Mouse (Mus musculus): ENCODE results near the gene Tom1l2. TPM values are rescaled to one million over a fixed set of nuclear protein-coding genes. Genes with fewer than 3 reads are reported as not detected.
A peak's percentile ranks its signal among the peaks of the same experiment; 100 is the strongest.

Gene Tom1l2
- 34.1 and 36.7 TPM in 2 replicates for polyA plus RNA-seq (2015; fragmentation: Nextera tagmentation; extraction: Ambion mirVana)

GRCm38 (mm10) chr11:60352559-60353411 lies at the start of gene Tom1l2, which contains the start of gene Drc3:
TSS of gene Tom1l2 (minus strand) at chr11:60352905.
TSS of gene Drc3 (plus strand) at chr11:60353329.
- Histone ChIP-seq H3K27me3 (no peaks in the 10 kb centered on the region), H3K4me2 (replicated peaks) (peak within 1 kb of the TSS; percentile 78), H3K4me1 (peaks cover 19% of the 10 kb centered on the region), H3K4me3 (replicated peaks) (peak within 1 kb of the TSS; percentile 81), H3K9ac (peak within 1 kb of the TSS; percentile 59), H3K27ac (replicated peaks) (peak within 1 kb of the TSS; percentile 71), H3K36me3 (no peaks in the 10 kb centered on the region), H3K9me3 (replicated peaks) (no peaks in the 10 kb centered on the region)
- under 1% methylated on average over 57 of the region's 57 CpGs for WGBS
- peak; percentile 100 for ATAC-seq (ENCODE audit: insufficient number of reproducible peaks, low FRiP score, low TSS enrichment, low read depth)

GRCm38 (mm10) chr11:60397172-60397571 lies 44.5 kb upstream of the Tom1l2 start:
- Histone ChIP-seq H3K4me2 (replicated peaks) (no peak overlapping the region), H3K4me1 (no peaks in the 10 kb centered on the region), H3K9ac (no peak overlapping the region), H3K4me3 (replicated peaks) (no peak overlapping the region), H3K9me3 (replicated peaks) (no peaks in the 10 kb centered on the region), H3K36me3 (peaks cover 16% of the 10 kb centered on the region), H3K27ac (replicated peaks) (no peak overlapping the region), H3K27me3 (no peaks in the 10 kb centered on the region)
- WGBS: 87% methylated on average over 2 of the region's 2 CpGs
- ATAC-seq (ENCODE audit: insufficient number of reproducible peaks, low FRiP score, low TSS enrichment, low read depth): no peak

- ATAC-seq (ENCODE audit: insufficient number of reproducible peaks, low FRiP score, low TSS enrichment, low read depth): no peak
- H3K4me3 ChIP-seq (replicated peaks): no peak overlapping the region
These were observed 43.8 kb upstream of the Tom1l2 start for GRCm38 (mm10) chr11:60396546-60396945.

GRCm38 (mm10) chr11:60391346-60391745 lies 38.6 kb upstream of the Tom1l2 start:
- Histone ChIP-seq H3K36me3 (no peaks in the 10 kb centered on the region; the same call in 1 of the 2 replicates), H3K27me3 (no peaks in the 10 kb centered on the region), H3K4me1 (peaks cover 11% of the 10 kb centered on the region), H3K9ac (no peak overlapping the region), H3K4me3 (replicated peaks) (no peak overlapping the region), H3K27ac (replicated peaks) (no peak overlapping the region), H3K9me3 (replicated peaks) (no peaks in the 10 kb centered on the region), H3K4me2 (replicated peaks) (no peak overlapping the region)
- WGBS: 62% methylated on average over 6 of the region's 6 CpGs
- no peak for ATAC-seq (ENCODE audit: insufficient number of reproducible peaks, low FRiP score, low TSS enrichment, low read depth)

More at GRCm38 (mm10) chr11:60396546-60396945, 43.8 kb upstream of the Tom1l2 start:
- Histone ChIP-seq H3K4me1 (no peaks in the 10 kb centered on the region), H3K9ac (no peak overlapping the region), H3K4me2 (replicated peaks) (no peak overlapping the region), H3K36me3 (peaks cover 10% of the 10 kb centered on the region; the same call in 1 of the 2 replicates), H3K27me3 (no peaks in the 10 kb centered on the region), H3K9me3 (replicated peaks) (no peaks in the 10 kb centered on the region), H3K27ac (replicated peaks) (no peak overlapping the region)
- WGBS: 49% methylated on average over 6 of the region's 6 CpGs

GRCm38 (mm10) chr11:60387944-60388343 lies 35.2 kb upstream of the Tom1l2 start:
- Histone ChIP-seq H3K27ac (replicated peaks) (no peak overlapping the region), H3K9ac (no peak overlapping the region), H3K36me3 (no peaks in the 10 kb centered on the region), H3K4me1 (peaks cover 22% of the 10 kb centered on the region), H3K9me3 (replicated peaks) (no peaks in the 10 kb centered on the region), H3K27me3 (no peaks in the 10 kb centered on the region), H3K4me2 (replicated peaks) (no peak overlapping the region), H3K4me3 (replicated peaks) (no peak overlapping the region)
- 81% methylated on average over 2 of the region's 2 CpGs for WGBS
- no peak for ATAC-seq (ENCODE audit: insufficient number of reproducible peaks, low FRiP score, low TSS enrichment, low read depth)

- Histone ChIP-seq H3K27me3 (no peaks in the 10 kb centered on the region), H3K9me3 (replicated peaks) (no peaks in the 10 kb centered on the region), H3K27ac (replicated peaks) (no peak overlapping the region), H3K4me3 (replicated peaks) (no peak overlapping the region), H3K4me1 (peaks cover 21% of the 10 kb centered on the region), H3K36me3 (no peaks in the 10 kb centered on the region), H3K4me2 (replicated peaks) (no peak overlapping the region), H3K9ac (no peak overlapping the region)
- WGBS: 77% methylated on average over 5 of the region's 5 CpGs
- no peak for ATAC-seq (ENCODE audit: insufficient number of reproducible peaks, low FRiP score, low TSS enrichment, low read depth)
These were observed 33.2 kb upstream of the Tom1l2 start for GRCm38 (mm10) chr11:60385946-60386345.

- Histone ChIP-seq H3K4me2 (replicated peaks) (peak overlapping the region; percentile 28), H3K9ac (no peak overlapping the region), H3K27me3 (no peaks in the 10 kb centered on the region), H3K4me3 (replicated peaks) (no peak overlapping the region), H3K4me1 (peaks cover 11% of the 10 kb centered on the region), H3K36me3 (no peaks in the 10 kb centered on the region), H3K9me3 (replicated peaks) (no peaks in the 10 kb centered on the region), H3K27ac (replicated peaks) (no peak overlapping the region)
- no peak for ATAC-seq (ENCODE audit: insufficient number of reproducible peaks, low FRiP score, low TSS enrichment, low read depth)
- 8% methylated on average over 16 of the region's 16 CpGs for WGBS
These were observed 32.2 kb upstream of the Tom1l2 start for GRCm38 (mm10) chr11:60384762-60385421.

- Histone ChIP-seq H3K27ac (replicated peaks) (no peak overlapping the region), H3K36me3 (no peaks in the 10 kb centered on the region), H3K4me3 (replicated peaks) (no peak overlapping the region), H3K4me2 (replicated peaks) (no peak overlapping the region), H3K27me3 (no peaks in the 10 kb centered on the region), H3K9me3 (replicated peaks) (no peaks in the 10 kb centered on the region), H3K4me1 (peaks cover 11% of the 10 kb centered on the region), H3K9ac (no peak overlapping the region)
- ATAC-seq (ENCODE audit: insufficient number of reproducible peaks, low FRiP score, low TSS enrichment, low read depth): no peak
- WGBS: 88% methylated on average over 6 of the region's 6 CpGs
These were observed 30.8 kb upstream of the Tom1l2 start for GRCm38 (mm10) chr11:60383518-60383917.

GRCm38 (mm10) chr11:60374481-60374880 lies 21.8 kb upstream of the Tom1l2 start:
- no peak for ATAC-seq (ENCODE audit: insufficient number of reproducible peaks, low FRiP score, low TSS enrichment, low read depth)
- H3K27me3 ChIP-seq: no peaks in the 10 kb centered on the region
- 64% methylated on average over 6 of the region's 6 CpGs for WGBS
- H3K4me3 ChIP-seq (replicated peaks): no peak overlapping the region
- H3K9me3 ChIP-seq (replicated peaks): no peaks in the 10 kb centered on the region
- no peak overlapping the region for H3K27ac ChIP-seq (replicated peaks)
- peaks cover 3% of the 10 kb centered on the region; the same call in 1 of the 2 replicates for H3K4me1 ChIP-seq
- no peak overlapping the region for H3K9ac ChIP-seq
- no peaks in the 10 kb centered on the region for H3K36me3 ChIP-seq
- H3K4me2 ChIP-seq (replicated peaks): no peak overlapping the region

- Histone ChIP-seq H3K27ac (replicated peaks) (no peak overlapping the region), H3K9me3 (replicated peaks) (no peaks in the 10 kb centered on the region), H3K4me1 (peaks cover 19% of the 10 kb centered on the region), H3K9ac (no peak overlapping the region), H3K27me3 (no peaks in the 10 kb centered on the region), H3K36me3 (no peaks in the 10 kb centered on the region), H3K4me3 (replicated peaks) (no peak overlapping the region), H3K4me2 (replicated peaks) (no peak overlapping the region)
- 84% methylated on average over 13 of the region's 13 CpGs for WGBS
- no peak for ATAC-seq (ENCODE audit: insufficient number of reproducible peaks, low FRiP score, low TSS enrichment, low read depth)
These were observed 17.7 kb upstream of the Tom1l2 start for GRCm38 (mm10) chr11:60370431-60370830.

- Histone ChIP-seq H3K4me1 (peaks cover 23% of the 10 kb centered on the region), H3K27me3 (no peaks in the 10 kb centered on the region), H3K9ac (no peak overlapping the region), H3K9me3 (replicated peaks) (no peaks in the 10 kb centered on the region), H3K4me3 (replicated peaks) (no peak overlapping the region), H3K36me3 (no peaks in the 10 kb centered on the region), H3K27ac (replicated peaks) (no peak overlapping the region), H3K4me2 (replicated peaks) (no peak overlapping the region)
- WGBS: 39% methylated on average over 4 of the region's 4 CpGs
- no peak for ATAC-seq (ENCODE audit: insufficient number of reproducible peaks, low FRiP score, low TSS enrichment, low read depth)
These were observed 16.7 kb upstream of the Tom1l2 start for GRCm38 (mm10) chr11:60369448-60369847.
